Mouse (Mus musculus): Measurements from ENCODE around the gene Snrk.

Snrk gene

GRCm38 (mm10) chr9:122107701-122108375 lies 9.2 kb upstream of the Snrk start:
- no peak for DNase-seq (ENCODE audit: low spot score)

DNA sequence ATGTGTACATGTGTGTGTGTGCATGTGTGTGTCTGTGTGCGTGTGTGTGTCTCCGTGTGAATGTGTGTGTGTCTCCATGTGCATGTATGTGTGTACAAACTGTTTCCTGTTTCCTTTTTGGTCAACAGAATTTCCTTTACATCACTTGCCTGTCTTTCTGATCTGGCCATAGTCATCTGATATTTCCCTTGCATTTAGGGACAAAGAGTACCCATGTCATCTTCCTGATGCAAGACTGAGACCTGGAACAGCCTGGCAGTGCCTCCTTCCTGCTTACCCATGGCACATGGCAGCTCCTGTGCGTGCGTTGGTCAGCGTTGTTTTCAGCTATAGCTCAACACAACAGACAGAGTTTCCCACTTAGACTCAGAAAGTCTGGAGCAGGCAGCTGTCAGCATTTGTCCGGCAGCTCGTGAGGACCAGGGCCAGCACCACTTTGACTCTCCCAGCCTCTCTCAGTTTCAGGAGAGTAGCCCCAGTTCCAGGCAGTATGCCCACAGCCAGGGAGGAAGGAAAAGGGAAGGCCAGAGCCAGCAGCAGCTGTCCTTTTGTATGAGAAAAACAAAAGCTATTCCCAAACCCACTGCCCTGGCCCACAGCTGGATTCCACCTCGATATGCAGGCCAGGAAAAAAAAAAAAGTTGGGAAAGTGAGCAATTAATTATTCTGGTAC lies 7.4 kb upstream of the Snrk start:
- peak; percentile 34 for DNase-seq (ENCODE audit: low spot score)

GRCm38 (mm10) chr9:122110508-122110907 lies 6.6 kb upstream of the Snrk start:
- no peak for DNase-seq (ENCODE audit: low spot score)

GRCm38 (mm10) chr9:122110921-122111320 lies 6.1 kb upstream of the Snrk start:
- DNase-seq (ENCODE audit: low spot score), result no peak

GRCm38 (mm10) chr9:122115552-122115951 lies 1.5 kb upstream of the Snrk start:
- DNase-seq (ENCODE audit: low spot score), result no peak

DNA sequence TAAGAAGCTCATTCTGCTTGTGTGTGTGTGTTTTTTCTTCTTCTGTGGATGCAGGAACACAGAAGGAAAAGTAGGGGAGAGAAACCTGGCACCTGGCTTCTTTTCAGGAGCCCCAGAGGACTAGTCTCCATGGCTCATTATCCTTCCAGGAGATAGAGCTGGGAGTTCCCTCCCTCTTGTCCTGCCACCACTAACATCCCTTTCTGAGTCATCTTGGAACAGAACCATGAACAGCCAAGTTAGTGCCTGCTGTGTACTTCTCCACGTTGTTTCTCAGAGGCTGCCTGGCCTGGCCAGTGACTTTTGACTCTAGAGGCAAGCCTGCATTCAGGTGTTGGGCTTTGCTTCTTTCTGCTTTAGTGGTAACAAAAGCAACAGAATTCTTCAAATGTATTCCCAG lies 707 bp upstream of the Snrk start:
- no peak for DNase-seq (ENCODE audit: low spot score)

GRCm38 (mm10) chr9:122117692-122118529 lies 845 bp downstream of the Snrk start:
- DNase-seq (ENCODE audit: low spot score), result no peak

DNA sequence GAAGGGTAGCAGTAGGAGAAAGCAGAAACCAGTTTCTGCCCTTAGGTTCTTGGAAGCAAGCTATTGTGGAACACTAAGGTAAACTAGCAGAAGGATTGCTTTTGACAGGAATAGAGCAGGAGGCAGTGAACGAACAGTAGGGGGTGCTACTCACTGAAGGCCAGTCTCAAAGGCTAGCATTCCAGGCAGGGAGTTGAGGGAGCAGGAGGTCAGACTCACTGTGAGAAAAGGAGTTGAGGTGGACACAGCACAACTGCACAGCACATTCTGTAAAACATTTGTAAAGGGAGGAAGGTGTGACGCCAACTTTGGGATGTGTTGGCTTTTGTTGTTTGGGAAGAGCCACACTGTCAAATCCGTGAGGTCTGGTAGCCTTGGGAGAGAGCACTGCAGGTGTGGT lies 3.0 kb downstream of the Snrk start:
- peak; percentile 34 for DNase-seq (ENCODE audit: low spot score)

- DNase-seq (ENCODE audit: low spot score), result no peak
Observed at GRCm38 (mm10) chr9:122122113-122122512, 5.0 kb downstream of the Snrk start.

GRCm38 (mm10) chr9:122123181-122123580 lies 6.1 kb downstream of the Snrk start:
- DNase-seq (ENCODE audit: low spot score), result no peak

DNA sequence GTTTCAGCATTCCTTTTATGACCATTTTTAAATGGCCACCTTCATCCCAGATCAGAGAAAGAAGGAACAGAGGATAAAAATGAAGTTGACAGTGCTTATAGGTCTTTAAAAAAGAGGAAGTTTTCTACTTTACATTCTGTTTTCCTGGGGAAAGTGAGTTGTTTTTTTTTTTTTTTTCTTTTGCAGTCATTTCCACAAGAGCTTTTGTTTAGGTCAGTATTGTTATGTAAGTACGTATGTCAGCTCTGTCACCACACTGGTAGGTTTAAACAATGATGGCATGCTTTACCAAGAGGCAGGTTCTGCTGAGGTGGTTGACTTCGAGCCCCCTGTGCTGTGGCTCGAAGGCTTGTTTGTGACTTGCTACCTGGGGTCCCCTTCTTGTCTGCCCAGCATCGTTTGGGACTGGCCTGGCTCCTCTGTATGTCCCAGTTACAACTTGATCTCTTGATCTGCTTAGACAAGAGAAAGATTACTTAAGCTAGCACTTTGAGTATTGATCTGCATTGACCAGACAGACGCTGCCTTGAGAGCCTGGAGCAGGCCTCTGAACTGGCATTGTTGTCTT lies 8.7 kb downstream of the Snrk start:
- DNase-seq (ENCODE audit: low spot score), result no peak

- no peak for DNase-seq (ENCODE audit: low spot score)
Observed at GRCm38 (mm10) chr9:122126790-122127189, 9.7 kb downstream of the Snrk start.

DNA sequence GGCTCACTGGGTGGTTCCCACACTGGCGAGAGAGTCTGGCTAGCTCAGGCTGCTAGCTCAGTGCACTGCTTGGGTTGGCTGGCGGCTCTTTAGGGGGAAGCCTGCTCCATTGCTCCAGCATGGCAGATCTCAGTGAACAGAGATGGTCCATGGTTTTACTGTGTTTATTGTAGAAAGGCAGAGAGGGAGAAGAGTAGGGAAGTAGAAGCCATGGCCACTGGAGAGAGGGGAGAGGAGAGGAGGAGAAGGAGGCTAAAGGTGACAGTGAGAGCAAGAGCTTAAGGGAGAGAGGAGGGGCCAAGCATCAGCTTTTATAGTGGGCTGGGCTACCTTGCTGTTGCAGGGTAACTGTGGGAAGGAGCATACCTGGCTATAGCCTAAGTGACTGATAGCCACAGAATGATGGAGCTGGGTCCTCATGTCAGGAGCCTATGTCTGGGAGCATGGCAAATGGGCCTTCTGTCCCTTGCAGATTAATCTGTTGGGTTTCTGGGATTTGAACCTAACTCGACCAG lies 10.3 kb downstream of the Snrk start:
- DNase-seq (ENCODE audit: low spot score), result no peak

DNA sequence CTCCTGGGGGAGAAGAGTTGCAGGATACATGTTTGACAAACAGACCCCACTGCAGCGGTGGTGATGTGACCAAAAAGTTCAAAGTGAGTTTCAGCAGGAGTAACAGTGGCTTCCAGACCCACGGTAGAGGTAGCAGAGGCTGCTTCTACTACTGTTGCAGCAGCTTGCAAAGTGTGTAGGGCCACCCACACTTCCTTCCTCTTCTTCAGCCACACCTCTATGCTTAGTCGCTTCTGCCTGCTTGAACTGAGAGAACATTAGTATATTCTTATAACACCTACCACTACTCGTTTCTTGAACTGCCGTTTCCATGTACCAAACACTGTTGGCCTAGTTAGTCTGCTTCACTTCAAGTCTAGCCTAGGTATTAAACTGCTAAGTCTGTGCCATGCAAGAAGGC lies 11.6 kb downstream of the Snrk start:
- no peak for DNase-seq (ENCODE audit: low spot score)

- no peak for DNase-seq (ENCODE audit: low spot score)
Observed at GRCm38 (mm10) chr9:122130666-122131065, 13.6 kb downstream of the Snrk start.

GRCm38 (mm10) chr9:122132145-122132544 lies 15.1 kb downstream of the Snrk start:
- DNase-seq (ENCODE audit: low spot score), result no peak

- peak; percentile 45 for DNase-seq (ENCODE audit: low spot score)
Observed at GRCm38 (mm10) chr9:122135095-122135884, 18.2 kb downstream of the Snrk start.

GRCm38 (mm10) chr9:122135885-122136170 lies 18.8 kb downstream of the Snrk start:
- no peak for DNase-seq (ENCODE audit: low spot score)

DNA sequence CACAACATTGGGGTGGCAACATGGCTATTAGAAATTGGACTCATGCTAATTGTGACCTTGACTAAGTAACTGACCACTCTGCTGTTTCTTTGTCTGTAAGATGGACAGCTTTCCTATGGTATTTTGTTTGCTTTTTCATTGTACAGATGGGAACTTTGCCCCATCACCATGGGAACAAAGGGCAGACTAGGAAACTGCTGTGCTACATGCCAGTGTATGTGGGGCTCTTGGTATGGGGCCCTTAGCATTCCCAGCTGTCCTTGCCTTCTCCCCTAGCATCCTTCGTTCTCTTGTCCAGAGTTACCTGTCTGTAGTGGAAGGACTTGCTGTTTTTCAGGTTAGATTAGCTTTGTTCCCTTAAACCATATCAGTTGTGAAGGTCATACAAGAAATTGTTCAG lies 20.9 kb downstream of the Snrk start:
- DNase-seq (ENCODE audit: low spot score), result no peak

- no peak for DNase-seq (ENCODE audit: low spot score)
Observed at GRCm38 (mm10) chr9:122138371-122139029, 21.4 kb downstream of the Snrk start.

- DNase-seq (ENCODE audit: low spot score), result no peak
Observed at GRCm38 (mm10) chr9:122139236-122139635, 22.2 kb downstream of the Snrk start.

All from ovary, postnatal 36 days (tissue).